Mouse (Mus musculus): ENCODE measurements around the gene Pipox. TPM values are rescaled to one million over a fixed set of nuclear protein-coding genes. Genes with fewer than 3 reads are reported as not detected.

Pipox gene
- polyA plus RNA-seq, 1 experiment from 2014 or later, result 48.9 TPM

DNA sequence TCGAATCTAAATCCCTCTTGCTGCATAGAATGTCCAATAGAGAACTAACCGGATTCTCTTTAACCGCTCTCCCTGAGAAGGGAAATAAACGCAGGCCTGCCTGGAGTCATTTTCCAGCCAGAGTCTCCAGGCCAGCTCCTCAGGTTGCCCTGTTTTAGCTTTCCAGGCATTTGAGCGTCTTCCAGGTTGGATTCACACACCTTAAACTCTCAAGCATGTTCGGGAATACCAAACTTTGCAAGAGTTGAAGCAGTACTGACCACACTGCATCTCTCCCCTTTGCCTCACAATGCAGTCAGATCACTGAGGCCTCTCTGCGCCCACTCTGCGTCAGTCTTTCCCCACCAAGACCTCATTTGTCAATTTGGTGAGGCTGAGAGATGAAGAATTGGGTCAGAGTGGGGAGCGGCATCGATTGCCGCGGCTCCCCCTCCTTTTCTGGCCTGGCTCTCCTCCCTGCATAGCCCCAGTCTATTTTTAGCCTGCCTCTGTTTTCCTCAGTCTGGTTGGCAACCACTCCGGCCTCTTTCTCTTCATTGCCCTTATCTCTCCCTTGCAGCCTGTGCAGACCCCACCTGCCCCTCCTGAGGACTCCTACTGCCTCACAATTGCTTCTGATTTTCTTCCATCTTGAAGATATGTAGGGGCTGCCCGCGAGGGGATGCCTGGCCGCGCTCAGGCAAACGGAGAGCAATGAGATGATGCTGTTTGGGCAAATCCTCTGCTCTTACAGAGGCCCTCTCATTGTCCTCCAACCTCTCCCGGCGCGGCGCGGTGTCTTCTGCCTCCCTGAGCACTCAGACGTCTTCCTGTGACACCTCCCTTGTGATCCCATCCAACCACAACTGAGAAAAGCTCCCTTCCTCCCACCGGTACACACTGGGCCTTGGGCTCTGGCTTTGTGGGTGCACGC lies 17.8 kb downstream of the Pipox start:
- H3K4me3 ChIP-seq (ENCODE audit: low read depth, low read length), result no peak overlapping the region
- H3K9ac ChIP-seq (replicated peaks), result no peak overlapping the region
- no peaks in the 10 kb centered on the region for H3K9me3 ChIP-seq (ENCODE audit: low read length)
- peaks cover 6% of the 10 kb centered on the region; the same call in 1 of the 2 replicates for H3K4me1 ChIP-seq (ENCODE audit: insufficient read depth)
- DNase-seq, result no peak
- no peaks in the 10 kb centered on the region for H3K27me3 ChIP-seq (ENCODE audit: insufficient read depth, low read length)
- no peak for ATAC-seq
- no peak overlapping the region; the same call in 1 of the 2 replicates for H3K4me2 ChIP-seq (ENCODE audit: low read depth, low read length)
- no peaks in the 10 kb centered on the region for H3K36me3 ChIP-seq (replicated peaks; ENCODE audit: insufficient read depth, low read length)
- 46% methylated on average over 26 of the region's 26 CpGs for WGBS (ENCODE audit: insufficient replicate concordance)
- TF ChIP-seq EP300 (IDR thresholded peaks at IDR 0.05; ENCODE audit: low read depth) (no peak), CTCF (IDR thresholded peaks at IDR 0.05; ENCODE audit: low read depth) (no peak)
- H3K27ac ChIP-seq (ENCODE audit: low read depth), result no peak overlapping the region

DNA sequence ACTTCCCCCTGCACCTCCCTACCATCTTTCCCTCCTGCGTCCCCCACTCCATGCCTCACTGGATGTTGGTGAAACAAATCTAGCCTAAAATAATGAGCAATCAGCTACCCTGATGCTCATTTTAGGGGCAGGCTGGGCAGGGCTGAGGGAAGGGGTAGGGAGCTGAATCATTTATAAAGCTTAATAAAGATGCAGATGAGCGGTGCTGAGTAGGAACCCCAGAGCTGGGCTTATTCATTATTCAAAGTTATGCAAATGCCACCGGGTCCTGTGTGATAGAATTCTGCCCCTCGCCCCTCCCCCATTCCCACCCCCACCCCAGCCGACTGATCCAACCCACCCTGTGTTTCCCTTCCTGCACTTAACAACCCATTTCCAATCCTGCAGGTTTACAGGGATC lies 18.6 kb downstream of the Pipox start:
- TF ChIP-seq CTCF (IDR thresholded peaks at IDR 0.05; ENCODE audit: low read depth) (no peak), EP300 (IDR thresholded peaks at IDR 0.05; ENCODE audit: low read depth) (no peak)
- 65% methylated on average over 5 of the region's 5 CpGs for WGBS (ENCODE audit: insufficient replicate concordance)
- Histone ChIP-seq H3K27ac (ENCODE audit: low read depth) (no peak overlapping the region), H3K4me1 (ENCODE audit: insufficient read depth) (peaks cover 6% of the 10 kb centered on the region; the same call in 1 of the 2 replicates), H3K4me3 (ENCODE audit: low read depth, low read length) (no peak overlapping the region), H3K36me3 (replicated peaks; ENCODE audit: insufficient read depth, low read length) (no peaks in the 10 kb centered on the region), H3K9me3 (ENCODE audit: low read length) (no peaks in the 10 kb centered on the region), H3K9ac (replicated peaks) (no peak overlapping the region), H3K27me3 (ENCODE audit: insufficient read depth, low read length) (no peaks in the 10 kb centered on the region), H3K4me2 (ENCODE audit: low read depth, low read length) (no peak overlapping the region)
- DNase-seq (no peak), ATAC-seq (no peak)

DNA sequence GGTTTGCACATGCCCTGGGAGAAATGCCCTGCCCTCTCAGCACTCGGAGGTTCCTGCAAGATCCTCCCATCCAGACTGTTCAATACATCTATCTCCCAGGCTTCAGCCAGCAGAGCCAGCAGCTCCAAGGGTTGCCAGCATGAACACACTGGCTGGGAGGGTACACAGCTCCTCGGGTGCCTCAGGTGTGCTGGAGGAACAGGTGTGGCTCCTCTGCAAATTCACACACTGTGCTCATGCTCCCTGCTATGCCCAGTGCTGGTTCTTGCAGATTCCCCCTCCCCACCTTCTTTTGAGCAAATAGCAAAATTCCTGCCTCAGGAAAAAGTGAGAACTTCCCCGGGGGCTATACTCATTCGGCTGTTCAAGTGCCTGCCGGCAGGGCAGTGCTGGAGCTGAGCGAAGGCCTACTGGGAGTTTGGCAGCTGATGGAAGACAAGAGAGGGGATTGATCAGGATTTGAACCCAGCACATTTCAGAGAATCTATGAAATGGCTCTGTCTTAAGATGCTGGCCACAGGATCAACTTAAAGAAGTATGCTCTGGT lies 19.1 kb downstream of the Pipox start:
- no peak overlapping the region for H3K4me3 ChIP-seq (ENCODE audit: low read depth, low read length)
- H3K9ac ChIP-seq (replicated peaks), result no peak overlapping the region
- no peaks in the 10 kb centered on the region for H3K36me3 ChIP-seq (replicated peaks; ENCODE audit: insufficient read depth, low read length)
- no peak overlapping the region for H3K27ac ChIP-seq (ENCODE audit: low read depth)
- TF ChIP-seq CTCF (IDR thresholded peaks at IDR 0.05; ENCODE audit: low read depth), result no peak
- TF ChIP-seq EP300 (IDR thresholded peaks at IDR 0.05; ENCODE audit: low read depth), result no peak
- H3K27me3 ChIP-seq (ENCODE audit: insufficient read depth, low read length), result no peaks in the 10 kb centered on the region
- no peak overlapping the region for H3K4me2 ChIP-seq (ENCODE audit: low read depth, low read length)
- WGBS (ENCODE audit: insufficient replicate concordance), result 57% methylated on average over 6 of the region's 6 CpGs
- H3K9me3 ChIP-seq (ENCODE audit: low read length), result no peaks in the 10 kb centered on the region
- DNase-seq (no peak), ATAC-seq (no peak)
- H3K4me1 ChIP-seq (ENCODE audit: insufficient read depth), result peaks cover 6% of the 10 kb centered on the region; the same call in 1 of the 2 replicates

DNA sequence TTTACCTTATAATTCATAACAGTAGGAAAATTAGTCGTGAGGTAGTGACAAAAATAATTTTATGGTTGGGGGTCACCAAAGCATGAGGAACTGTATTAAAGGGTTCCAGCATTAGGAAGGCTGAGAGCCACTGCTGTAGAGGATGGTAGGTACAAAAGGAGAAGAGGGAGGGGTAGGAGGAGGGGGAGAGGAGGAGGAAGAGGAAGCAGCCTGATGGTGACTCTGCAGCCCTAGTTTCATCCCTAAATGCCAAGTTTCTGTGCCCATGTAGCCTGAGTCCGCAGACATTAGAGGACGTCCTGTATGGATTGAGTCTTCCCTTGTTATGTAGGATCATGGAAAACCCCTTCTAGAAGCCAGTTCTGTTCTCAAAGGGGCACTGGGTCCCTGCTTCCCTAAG lies 20.8 kb downstream of the Pipox start:
- Histone ChIP-seq H3K4me3 (ENCODE audit: low read depth, low read length) (no peak overlapping the region), H3K9me3 (ENCODE audit: low read length) (no peaks in the 10 kb centered on the region), H3K27me3 (ENCODE audit: insufficient read depth, low read length) (no peaks in the 10 kb centered on the region), H3K27ac (ENCODE audit: low read depth) (no peak overlapping the region), H3K9ac (replicated peaks) (no peak overlapping the region), H3K4me2 (ENCODE audit: low read depth, low read length) (no peak overlapping the region), H3K36me3 (replicated peaks; ENCODE audit: insufficient read depth, low read length) (no peaks in the 10 kb centered on the region), H3K4me1 (ENCODE audit: insufficient read depth) (peaks cover 6% of the 10 kb centered on the region; the same call in 1 of the 2 replicates)
- DNase-seq (no peak), ATAC-seq (no peak)
- WGBS (ENCODE audit: insufficient replicate concordance), result 27% methylated on average over 3 of the region's 3 CpGs
- TF ChIP-seq CTCF (IDR thresholded peaks at IDR 0.05; ENCODE audit: low read depth), result no peak
- TF ChIP-seq EP300 (IDR thresholded peaks at IDR 0.05; ENCODE audit: low read depth), result no peak

DNA sequence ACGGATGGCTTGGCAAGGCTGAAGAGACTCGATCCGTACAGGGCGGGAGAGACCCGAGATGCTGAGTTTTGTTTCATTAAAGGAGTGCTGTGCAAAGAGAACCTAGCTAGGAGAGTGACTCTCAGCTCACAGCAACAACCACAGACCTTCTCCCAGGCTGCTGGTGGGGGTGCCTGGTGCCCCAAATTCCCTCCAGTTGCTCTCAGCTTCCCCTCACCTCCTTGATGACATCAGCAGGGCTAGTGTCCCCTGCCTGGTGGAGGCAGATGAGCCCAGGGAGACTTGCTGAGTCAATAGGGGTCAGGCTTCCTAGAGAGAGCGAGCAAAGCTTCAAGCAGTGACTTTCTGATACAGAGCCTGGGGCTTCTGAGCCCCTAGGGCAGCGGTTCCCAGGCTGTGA lies 21.2 kb downstream of the Pipox start:
- 6% methylated on average over 7 of the region's 7 CpGs for WGBS (ENCODE audit: insufficient replicate concordance)
- no peak for TF ChIP-seq CTCF (IDR thresholded peaks at IDR 0.05; ENCODE audit: low read depth)
- TF ChIP-seq EP300 (IDR thresholded peaks at IDR 0.05; ENCODE audit: low read depth), result no peak
- DNase-seq (no peak), ATAC-seq (no peak)
- H3K9me3 ChIP-seq (ENCODE audit: low read length), result no peaks in the 10 kb centered on the region
- no peak overlapping the region for H3K27ac ChIP-seq (ENCODE audit: low read depth)
- H3K36me3 ChIP-seq (replicated peaks; ENCODE audit: insufficient read depth, low read length), result no peaks in the 10 kb centered on the region
- H3K4me3 ChIP-seq (ENCODE audit: low read depth, low read length), result no peak overlapping the region
- peaks cover 6% of the 10 kb centered on the region; the same call in 1 of the 2 replicates for H3K4me1 ChIP-seq (ENCODE audit: insufficient read depth)
- no peak overlapping the region for H3K4me2 ChIP-seq (ENCODE audit: low read depth, low read length)
- H3K27me3 ChIP-seq (ENCODE audit: insufficient read depth, low read length), result no peaks in the 10 kb centered on the region
- H3K9ac ChIP-seq (replicated peaks), result no peak overlapping the region

DNA sequence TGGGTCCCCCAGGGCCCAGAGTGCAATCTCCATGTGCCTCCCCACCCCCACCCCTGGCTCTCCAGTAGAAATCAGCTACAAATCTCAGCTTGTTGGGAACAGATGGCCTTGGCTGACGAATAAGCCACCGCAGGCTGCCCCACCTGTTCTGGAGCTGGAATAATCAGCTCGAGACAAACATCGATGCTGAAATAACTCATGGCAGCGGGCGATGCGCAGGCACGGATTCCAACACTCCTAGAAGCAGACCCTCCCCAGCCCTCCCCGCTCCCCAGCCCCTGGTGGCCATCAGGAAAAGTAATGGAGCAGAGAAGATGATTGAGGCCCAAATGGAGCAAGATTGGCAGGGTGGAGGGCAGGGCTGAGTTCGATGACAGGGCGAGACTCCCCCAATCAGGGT lies 21.7 kb downstream of the Pipox start:
- no peaks in the 10 kb centered on the region for H3K36me3 ChIP-seq (replicated peaks; ENCODE audit: insufficient read depth, low read length)
- ATAC-seq (no peak), DNase-seq (no peak)
- TF ChIP-seq EP300 (IDR thresholded peaks at IDR 0.05; ENCODE audit: low read depth) (no peak), CTCF (IDR thresholded peaks at IDR 0.05; ENCODE audit: low read depth) (no peak)
- peaks cover 6% of the 10 kb centered on the region; the same call in 1 of the 2 replicates for H3K4me1 ChIP-seq (ENCODE audit: insufficient read depth)
- WGBS (ENCODE audit: insufficient replicate concordance), result 11% methylated on average over 11 of the region's 11 CpGs
- no peak overlapping the region for H3K27ac ChIP-seq (ENCODE audit: low read depth)
- no peaks in the 10 kb centered on the region for H3K9me3 ChIP-seq (ENCODE audit: low read length)
- H3K9ac ChIP-seq (replicated peaks), result no peak overlapping the region
- no peak overlapping the region for H3K4me2 ChIP-seq (ENCODE audit: low read depth, low read length)
- H3K27me3 ChIP-seq (ENCODE audit: insufficient read depth, low read length), result no peaks in the 10 kb centered on the region
- H3K4me3 ChIP-seq (ENCODE audit: low read depth, low read length), result no peak overlapping the region
